Mouse (Mus musculus): Measurements from ENCODE around the gene Ldhal6b.
A peak's percentile ranks its signal among the peaks of the same experiment; 100 is the strongest.

Ldhal6b gene

GRCm38 (mm10) chr17:5407030-5407429 lies 11.5 kb downstream of the Ldhal6b start:
- no peak for DNase-seq

GRCm38 (mm10) chr17:5406566-5406965 lies 12.0 kb downstream of the Ldhal6b start:
- peak; percentile 61 for DNase-seq

GRCm38 (mm10) chr17:5403885-5404284 lies 14.7 kb downstream of the Ldhal6b start:
- DNase-seq: no peak

- DNase-seq: peak; percentile 66
These were observed 15.9 kb downstream of the Ldhal6b start for GRCm38 (mm10) chr17:5402624-5403023.

GRCm38 (mm10) chr17:5402069-5402468 lies 16.5 kb downstream of the Ldhal6b start:
- DNase-seq: peak; percentile 80

- no peak for DNase-seq
These were observed 17.3 kb downstream of the Ldhal6b start for GRCm38 (mm10) chr17:5401288-5401687.

GRCm38 (mm10) chr17:5400435-5401090 lies 18.0 kb downstream of the Ldhal6b start:
- DNase-seq: no peak

GRCm38 (mm10) chr17:5397148-5398007 lies 21.2 kb downstream of the Ldhal6b start:
- peak; percentile 84 for DNase-seq

GRCm38 (mm10) chr17:5396213-5396612 lies 22.4 kb downstream of the Ldhal6b start:
- no peak for DNase-seq

GRCm38 (mm10) chr17:5395454-5396205 lies 22.9 kb downstream of the Ldhal6b start:
- no peak for DNase-seq

- no peak for DNase-seq
These were observed 27.9 kb downstream of the Ldhal6b start for GRCm38 (mm10) chr17:5390682-5391081.

GRCm38 (mm10) chr17:5388351-5388750 lies 30.2 kb downstream of the Ldhal6b start:
- DNase-seq: no peak

- DNase-seq: no peak
These were observed 31.6 kb downstream of the Ldhal6b start for GRCm38 (mm10) chr17:5386885-5387545.

- no peak for DNase-seq
These were observed 32.9 kb downstream of the Ldhal6b start for GRCm38 (mm10) chr17:5385694-5386093.

- DNase-seq: peak; percentile 71
These were observed 40.6 kb downstream of the Ldhal6b start for GRCm38 (mm10) chr17:5377930-5378310.

- no peak for DNase-seq
These were observed 41.2 kb downstream of the Ldhal6b start for GRCm38 (mm10) chr17:5377151-5377929.

- no peak for DNase-seq
These were observed 45.6 kb downstream of the Ldhal6b start for GRCm38 (mm10) chr17:5372951-5373350.

- DNase-seq: no peak
These were observed 47.0 kb downstream of the Ldhal6b start for GRCm38 (mm10) chr17:5371521-5371920.

GRCm38 (mm10) chr17:5371032-5371431 lies 47.5 kb downstream of the Ldhal6b start:
- DNase-seq: no peak
